Mouse (Mus musculus): Measurements from ENCODE around the gene Tbc1d5. TPM values are rescaled to one million over a fixed set of nuclear protein-coding genes. Genes with fewer than 3 reads are reported as not detected.
A peak's percentile ranks its signal among the peaks of the same experiment; 100 is the strongest.

Gene Tbc1d5
- polyA plus RNA-seq, 1 experiment from 2014 or later = 4.6 TPM

- no peaks in the 10 kb centered on the region for H3K9me3 ChIP-seq (ENCODE audit: control insufficient read depth)
- TF ChIP-seq CTCF (IDR thresholded peaks at IDR 0.05; ENCODE audit: low read depth) = no peak
- no peaks in the 10 kb centered on the region for H3K36me3 ChIP-seq (ENCODE audit: control insufficient read depth, insufficient read depth)
- no peak overlapping the region for H3K27ac ChIP-seq (ENCODE audit: low read depth, low read length)
- no peak overlapping the region for H3K4me2 ChIP-seq (replicated peaks; ENCODE audit: low read depth)
- no peak overlapping the region for H3K9ac ChIP-seq (ENCODE audit: low read depth, low read length)
- 95% methylated on average over 7 of the region's 7 CpGs for WGBS
- ATAC-seq = no peak
- no peaks in the 10 kb centered on the region for H3K27me3 ChIP-seq (replicated peaks; ENCODE audit: control insufficient read depth, insufficient read depth, low read length)
- no peak overlapping the region for H3K4me3 ChIP-seq (ENCODE audit: low read depth, low read length)
- no peaks in the 10 kb centered on the region for H3K4me1 ChIP-seq (replicated peaks; ENCODE audit: control insufficient read depth, insufficient read depth, low read length)
Measured at GRCm38 (mm10) chr17:50764387-50764786, 414.8 kb downstream of the Tbc1d5 start.

GRCm38 (mm10) chr17:50763407-50763806, 415.7 kb downstream of the Tbc1d5 start:
- Histone ChIP-seq H3K36me3 (ENCODE audit: control insufficient read depth, insufficient read depth) (no peaks in the 10 kb centered on the region), H3K4me3 (ENCODE audit: low read depth, low read length) (no peak overlapping the region), H3K27ac (ENCODE audit: low read depth, low read length) (no peak overlapping the region), H3K27me3 (replicated peaks; ENCODE audit: control insufficient read depth, insufficient read depth, low read length) (no peaks in the 10 kb centered on the region), H3K4me1 (replicated peaks; ENCODE audit: control insufficient read depth, insufficient read depth, low read length) (no peaks in the 10 kb centered on the region), H3K4me2 (replicated peaks; ENCODE audit: low read depth) (no peak overlapping the region), H3K9me3 (ENCODE audit: control insufficient read depth) (no peaks in the 10 kb centered on the region), H3K9ac (ENCODE audit: low read depth, low read length) (no peak overlapping the region)
- no peak for TF ChIP-seq CTCF (IDR thresholded peaks at IDR 0.05; ENCODE audit: low read depth)
- 82% methylated on average over 5 of the region's 5 CpGs for WGBS
- no peak for ATAC-seq

- Histone ChIP-seq H3K36me3 (ENCODE audit: control insufficient read depth, insufficient read depth) (no peaks in the 10 kb centered on the region), H3K27me3 (replicated peaks; ENCODE audit: control insufficient read depth, insufficient read depth, low read length) (no peaks in the 10 kb centered on the region), H3K9me3 (ENCODE audit: control insufficient read depth) (no peaks in the 10 kb centered on the region), H3K27ac (ENCODE audit: low read depth, low read length) (no peak overlapping the region), H3K4me3 (ENCODE audit: low read depth, low read length) (no peak overlapping the region), H3K4me1 (replicated peaks; ENCODE audit: control insufficient read depth, insufficient read depth, low read length) (no peaks in the 10 kb centered on the region), H3K9ac (ENCODE audit: low read depth, low read length) (no peak overlapping the region), H3K4me2 (replicated peaks; ENCODE audit: low read depth) (no peak overlapping the region)
- no peak for TF ChIP-seq CTCF (IDR thresholded peaks at IDR 0.05; ENCODE audit: low read depth)
- 82% methylated on average over 5 of the region's 5 CpGs for WGBS
- ATAC-seq = no peak
Measured at GRCm38 (mm10) chr17:50762231-50762630, 416.9 kb downstream of the Tbc1d5 start.

GRCm38 (mm10) chr17:50761082-50761481, 418.1 kb downstream of the Tbc1d5 start:
- H3K9ac ChIP-seq (ENCODE audit: low read depth, low read length) = no peak overlapping the region
- TF ChIP-seq CTCF (IDR thresholded peaks at IDR 0.05; ENCODE audit: low read depth) = no peak
- H3K27ac ChIP-seq (ENCODE audit: low read depth, low read length) = no peak overlapping the region
- no peaks in the 10 kb centered on the region for H3K36me3 ChIP-seq (ENCODE audit: control insufficient read depth, insufficient read depth)
- WGBS = 51% methylated on average over 5 of the region's 5 CpGs
- H3K4me3 ChIP-seq (ENCODE audit: low read depth, low read length) = no peak overlapping the region
- no peaks in the 10 kb centered on the region for H3K9me3 ChIP-seq (ENCODE audit: control insufficient read depth)
- no peak for ATAC-seq
- no peaks in the 10 kb centered on the region for H3K4me1 ChIP-seq (replicated peaks; ENCODE audit: control insufficient read depth, insufficient read depth, low read length)
- no peak overlapping the region for H3K4me2 ChIP-seq (replicated peaks; ENCODE audit: low read depth)
- H3K27me3 ChIP-seq (replicated peaks; ENCODE audit: control insufficient read depth, insufficient read depth, low read length) = no peaks in the 10 kb centered on the region

- no peak for TF ChIP-seq CTCF (IDR thresholded peaks at IDR 0.05; ENCODE audit: low read depth)
Measured at GRCm38 (mm10) chr17:50753356-50754138, 425.6 kb downstream of the Tbc1d5 start.

GRCm38 (mm10) chr17:50752753-50753152, 426.4 kb downstream of the Tbc1d5 start:
- ATAC-seq = no peak
- no peak overlapping the region for H3K4me3 ChIP-seq (ENCODE audit: low read depth, low read length)
- H3K9ac ChIP-seq (ENCODE audit: low read depth, low read length) = no peak overlapping the region
- no peaks in the 10 kb centered on the region for H3K9me3 ChIP-seq (ENCODE audit: control insufficient read depth)
- no peak overlapping the region for H3K27ac ChIP-seq (ENCODE audit: low read depth, low read length)
- WGBS = 92% methylated on average over 3 of the region's 3 CpGs
- no peak overlapping the region for H3K4me2 ChIP-seq (replicated peaks; ENCODE audit: low read depth)
- H3K27me3 ChIP-seq (replicated peaks; ENCODE audit: control insufficient read depth, insufficient read depth, low read length) = no peaks in the 10 kb centered on the region
- no peak for TF ChIP-seq CTCF (IDR thresholded peaks at IDR 0.05; ENCODE audit: low read depth)
- peaks cover 9% of the 10 kb centered on the region for H3K36me3 ChIP-seq (ENCODE audit: control insufficient read depth, insufficient read depth)
- H3K4me1 ChIP-seq (replicated peaks; ENCODE audit: control insufficient read depth, insufficient read depth, low read length) = no peaks in the 10 kb centered on the region

More at GRCm38 (mm10) chr17:50753356-50754138, 425.6 kb downstream of the Tbc1d5 start:
- Histone ChIP-seq H3K4me2 (replicated peaks; ENCODE audit: low read depth) (peak overlapping the region; percentile 10; the same call in 1 of the 2 replicates), H3K9ac (ENCODE audit: low read depth, low read length) (no peak overlapping the region), H3K27ac (ENCODE audit: low read depth, low read length) (no peak overlapping the region), H3K4me1 (replicated peaks; ENCODE audit: control insufficient read depth, insufficient read depth, low read length) (no peaks in the 10 kb centered on the region), H3K9me3 (ENCODE audit: control insufficient read depth) (no peaks in the 10 kb centered on the region), H3K36me3 (ENCODE audit: control insufficient read depth, insufficient read depth) (peaks cover 9% of the 10 kb centered on the region), H3K4me3 (ENCODE audit: low read depth, low read length) (no peak overlapping the region), H3K27me3 (replicated peaks; ENCODE audit: control insufficient read depth, insufficient read depth, low read length) (no peaks in the 10 kb centered on the region)
- peak; percentile 59; the same call in 1 of the 2 replicates for ATAC-seq
- WGBS = 36% methylated on average over 9 of the region's 9 CpGs

Data from intestine, postnatal 0 days (tissue).